Mouse (Mus musculus) WW6 (cell line): Measurements from ENCODE around the gene Mbnl2.

Experiments
- DNase-seq: peaks from one replicate; pipeline ENCODE4 v3.0.0-alpha.2; 2013; ENCODE audit warnings: low read depth, low spot score

Gene Mbnl2

DNA sequence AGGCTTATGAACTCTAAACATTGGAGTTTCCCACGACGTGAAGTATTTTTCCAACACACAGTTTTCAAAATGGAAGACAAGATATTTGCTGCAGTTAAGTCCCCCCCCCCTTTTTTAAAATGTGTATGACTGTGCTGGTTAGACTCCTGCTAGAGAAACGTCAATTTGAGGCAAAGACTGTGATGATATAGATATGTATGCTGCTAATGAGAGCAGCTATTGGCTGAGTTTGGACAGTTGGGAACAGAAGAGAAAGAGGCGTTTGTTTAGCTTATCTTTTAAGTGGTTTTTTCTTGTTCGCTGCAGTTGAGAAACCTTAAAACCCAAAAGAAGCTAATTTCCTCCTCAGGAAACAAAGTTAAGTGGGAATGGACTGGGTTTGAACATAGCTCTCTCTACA is 106.7 kb downstream of the Mbnl2 start:
- DNase-seq, result no peak

DNA sequence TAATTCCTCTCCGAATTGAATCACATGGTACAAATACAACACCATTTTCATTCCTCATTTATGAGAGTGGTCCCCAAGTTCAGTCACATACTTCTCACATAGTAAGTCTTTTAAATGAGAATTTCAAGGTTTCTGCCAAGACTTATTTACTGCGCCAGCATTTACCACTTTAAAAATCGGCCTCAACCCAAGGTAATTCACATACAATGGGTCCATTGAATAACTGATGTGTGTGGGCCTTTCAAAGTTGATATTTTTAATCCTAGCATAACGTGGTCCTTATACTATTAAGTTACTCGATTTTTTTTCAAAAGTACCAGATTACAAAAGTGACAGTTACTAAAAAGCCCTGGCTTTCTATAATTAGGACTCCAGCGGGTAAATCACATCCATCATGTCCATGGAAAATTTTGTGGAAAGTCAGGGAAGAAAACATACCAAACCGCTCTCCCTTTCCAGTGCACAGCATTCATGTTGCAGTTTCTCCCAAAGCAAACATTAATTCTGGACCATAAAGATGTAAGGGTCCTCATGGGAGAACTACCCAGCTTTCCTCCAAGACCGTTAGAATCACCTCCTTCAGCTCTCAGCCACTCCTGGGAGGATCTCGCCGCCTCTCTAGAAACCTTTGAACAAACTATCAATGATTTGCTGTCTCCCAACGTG is 107.8 kb downstream of the Mbnl2 start:
- no peak for DNase-seq

DNA sequence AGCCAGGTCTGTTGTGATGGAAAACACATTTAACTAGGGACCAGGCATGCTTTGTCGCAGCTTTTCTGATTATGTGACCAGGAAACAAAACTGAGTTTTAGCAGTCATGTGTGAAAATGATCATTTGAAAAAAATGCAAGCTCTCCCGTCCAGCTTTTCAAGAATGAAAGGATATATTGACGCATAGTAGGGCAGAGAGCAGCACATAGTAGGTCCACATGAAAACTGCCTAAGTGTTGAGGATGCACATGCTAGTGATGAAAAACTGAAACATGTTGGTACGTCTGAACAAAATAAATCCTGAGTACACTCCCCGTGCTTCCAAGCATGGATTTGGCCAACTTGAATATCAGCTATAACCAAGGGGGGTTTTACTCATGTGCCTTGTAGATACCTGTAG is 109.1 kb downstream of the Mbnl2 start:
- no peak for DNase-seq

DNA sequence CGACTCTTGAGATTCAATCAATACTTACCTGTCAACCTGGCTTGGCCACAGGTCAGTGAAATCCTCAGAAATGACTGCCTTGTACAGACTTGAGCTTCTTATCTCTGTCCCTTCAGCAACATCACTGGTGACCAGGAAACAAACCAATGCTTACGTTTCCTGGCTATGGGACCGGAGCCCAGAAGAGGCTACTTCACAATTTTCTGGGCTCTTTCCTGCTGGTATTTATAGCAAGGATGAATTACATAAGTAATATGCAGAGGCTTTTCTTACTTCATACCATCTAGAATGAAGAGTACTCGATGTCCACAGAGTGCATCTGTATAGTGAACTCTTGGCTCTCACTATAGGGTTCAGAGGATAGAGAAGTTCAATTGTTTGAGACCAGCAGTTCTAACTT is 111.8 kb downstream of the Mbnl2 start:
- DNase-seq, result no peak

DNA sequence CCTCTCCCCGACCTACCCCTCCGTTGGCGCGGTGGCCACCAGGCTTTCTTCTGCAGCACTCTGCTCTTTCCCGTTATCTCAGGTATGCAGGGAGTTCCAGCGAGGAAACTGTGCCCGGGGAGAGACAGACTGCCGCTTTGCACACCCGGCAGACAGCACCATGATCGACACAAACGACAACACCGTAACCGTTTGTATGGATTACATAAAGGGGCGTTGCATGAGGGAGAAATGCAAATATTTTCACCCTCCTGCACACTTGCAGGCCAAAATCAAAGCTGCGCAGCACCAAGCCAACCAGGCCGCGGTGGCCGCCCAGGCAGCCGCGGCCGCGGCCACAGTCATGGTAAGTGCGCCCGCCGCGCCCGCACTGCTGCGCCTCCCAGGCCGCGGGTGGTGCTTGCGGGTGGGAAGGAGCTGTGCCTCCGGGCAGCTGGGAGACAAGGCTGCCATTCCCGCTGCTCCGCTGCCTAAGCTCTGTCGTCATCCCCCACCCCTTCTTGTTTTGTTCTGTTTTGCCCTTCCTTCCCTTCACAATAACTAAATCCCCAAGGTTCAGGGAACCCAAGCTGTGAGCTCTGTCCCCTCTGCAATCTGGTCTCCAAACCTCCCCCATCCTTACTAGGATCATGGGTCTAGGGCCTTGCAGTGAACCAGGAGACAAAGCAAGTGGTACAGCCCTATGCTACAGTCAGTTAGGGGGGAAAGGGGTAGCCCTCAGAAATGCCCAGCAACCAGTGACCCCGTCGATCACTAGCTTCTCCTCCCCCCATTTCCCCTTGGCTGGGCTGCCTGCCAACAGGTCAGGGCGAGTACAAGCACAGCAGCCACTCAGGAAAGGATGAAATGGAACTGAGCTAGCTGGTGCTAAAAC is 113.6 kb downstream of the Mbnl2 start:
- no peak for DNase-seq

DNA sequence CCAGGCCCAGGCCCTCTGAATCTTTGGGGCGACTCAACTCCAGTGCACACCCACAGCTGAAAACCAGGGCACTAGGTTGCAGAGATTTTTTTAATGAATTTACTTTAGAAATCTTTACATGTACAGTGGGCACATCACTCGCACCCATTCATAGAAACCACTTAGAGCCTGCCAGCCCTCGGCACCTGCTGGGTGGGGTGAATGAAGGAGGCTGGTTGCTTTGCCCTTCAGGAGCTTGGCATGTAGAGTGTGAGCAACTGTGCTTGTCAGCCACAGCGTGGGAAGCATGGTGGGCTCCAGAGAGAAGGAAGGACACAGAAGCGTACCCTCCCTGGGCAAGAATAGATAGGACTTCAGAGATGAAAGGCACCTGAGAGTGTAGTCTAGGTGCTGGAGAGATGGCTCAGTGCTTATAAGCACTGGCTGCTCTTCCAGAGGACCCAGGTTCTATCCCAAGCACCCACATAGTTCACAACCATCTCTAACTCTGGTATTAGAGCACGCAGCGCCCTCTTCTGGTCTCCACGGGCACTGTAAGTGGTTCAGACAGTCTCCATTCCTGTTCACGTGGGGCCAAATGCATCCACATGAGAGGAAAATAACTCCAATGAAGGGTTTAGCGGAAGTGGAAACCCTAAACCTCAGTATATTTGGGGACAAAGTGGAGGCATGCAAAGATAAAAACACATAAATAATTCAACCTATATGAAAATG is 114.9 kb downstream of the Mbnl2 start:
- no peak for DNase-seq

DNA sequence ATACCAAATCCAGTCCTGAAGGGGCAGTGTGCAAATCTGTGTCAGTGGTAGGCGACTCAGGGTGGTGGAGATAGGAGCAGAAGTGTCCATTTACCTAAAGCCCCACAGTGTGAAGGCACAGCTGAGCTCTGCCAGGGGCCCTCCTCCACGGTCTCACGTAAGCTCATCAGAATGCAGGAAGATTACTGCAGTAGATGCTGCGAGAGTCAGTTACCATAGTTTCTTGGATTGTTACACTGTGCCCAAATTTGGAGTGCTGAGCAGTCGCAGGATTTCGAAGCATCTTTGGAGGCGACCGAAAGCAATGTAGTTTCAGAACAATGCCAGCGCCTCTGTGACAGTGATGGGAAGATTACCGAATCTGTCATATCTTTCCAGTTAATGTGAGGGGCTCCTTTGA is 116.2 kb downstream of the Mbnl2 start:
- no peak for DNase-seq

DNA sequence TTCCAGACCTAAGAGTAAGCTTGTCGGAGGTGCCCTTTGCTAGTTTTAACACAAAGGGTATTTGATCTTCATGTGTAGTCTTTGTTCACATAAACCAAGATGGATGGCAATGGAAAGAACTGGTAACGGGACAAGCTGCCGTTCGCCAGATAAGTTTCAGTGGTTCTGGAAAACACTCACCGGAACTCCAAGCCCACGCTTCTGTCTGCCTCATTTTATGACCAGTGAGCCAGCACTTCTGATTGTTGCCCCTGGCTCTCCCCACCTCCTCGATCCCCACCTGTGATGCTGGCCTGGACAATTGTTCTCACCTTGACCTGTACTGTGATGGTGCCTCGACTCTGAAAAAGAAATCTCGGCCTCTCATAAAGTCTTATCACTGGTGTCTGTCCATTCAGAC is 117.0 kb downstream of the Mbnl2 start:
- no peak for DNase-seq

DNA sequence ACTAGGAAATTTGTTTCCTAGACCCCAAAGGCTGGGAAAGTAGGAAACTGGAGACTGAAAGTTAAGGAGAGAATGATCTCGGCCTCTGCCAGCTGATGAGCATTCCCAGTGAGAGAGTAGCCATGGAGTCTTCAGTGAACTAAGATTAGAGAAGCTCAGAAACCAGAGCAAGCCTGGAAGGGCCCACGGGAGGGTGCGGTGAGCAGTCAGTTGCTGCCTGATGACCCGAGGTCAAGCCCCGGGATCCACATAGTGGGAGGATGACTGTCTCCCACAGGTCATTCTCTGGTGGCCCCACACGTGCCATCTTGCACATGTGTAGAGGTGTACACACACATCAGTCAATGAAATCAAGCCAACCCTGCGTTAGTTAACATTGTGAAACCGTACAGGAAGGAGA is 118.0 kb downstream of the Mbnl2 start:
- no peak for DNase-seq

DNA sequence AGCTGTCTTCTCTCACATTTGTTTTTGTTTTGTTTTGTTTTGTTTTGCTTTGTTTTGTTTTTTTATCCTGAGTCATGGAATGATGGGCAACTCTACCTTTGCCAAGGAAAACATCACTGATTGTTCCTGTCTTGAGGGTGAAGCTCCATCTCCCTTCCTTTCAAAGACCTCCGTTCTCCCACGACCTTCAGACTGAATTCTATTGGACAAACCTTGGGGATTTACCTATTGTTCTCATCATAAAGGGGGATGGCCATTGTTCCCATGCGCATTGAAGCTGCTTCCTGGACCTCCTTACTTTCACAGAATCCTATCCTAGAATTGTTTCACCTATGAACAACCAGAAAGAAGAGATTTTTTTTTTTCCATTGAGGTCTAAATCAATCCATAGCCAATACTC is 118.7 kb downstream of the Mbnl2 start:
- DNase-seq, result no peak

DNA sequence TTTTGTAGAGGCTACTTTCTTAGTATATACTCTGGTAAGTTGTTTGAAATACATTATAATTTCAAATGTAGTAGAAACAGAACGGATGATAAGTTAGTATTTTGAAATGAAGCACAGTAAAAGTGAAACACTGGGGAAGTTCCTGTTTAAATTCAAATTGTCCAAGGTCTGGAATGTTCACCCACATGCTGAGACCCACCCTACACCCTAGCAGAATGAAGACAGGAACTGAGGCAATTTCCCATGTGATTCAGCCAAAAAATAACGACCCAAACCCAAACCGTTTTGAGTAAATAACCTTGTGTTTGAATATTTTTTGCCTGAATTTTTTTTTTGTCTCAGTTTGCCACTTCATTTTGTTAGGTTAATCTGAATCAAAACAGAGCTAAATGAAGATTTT is 119.4 kb downstream of the Mbnl2 start:
- DNase-seq, result no peak

DNA sequence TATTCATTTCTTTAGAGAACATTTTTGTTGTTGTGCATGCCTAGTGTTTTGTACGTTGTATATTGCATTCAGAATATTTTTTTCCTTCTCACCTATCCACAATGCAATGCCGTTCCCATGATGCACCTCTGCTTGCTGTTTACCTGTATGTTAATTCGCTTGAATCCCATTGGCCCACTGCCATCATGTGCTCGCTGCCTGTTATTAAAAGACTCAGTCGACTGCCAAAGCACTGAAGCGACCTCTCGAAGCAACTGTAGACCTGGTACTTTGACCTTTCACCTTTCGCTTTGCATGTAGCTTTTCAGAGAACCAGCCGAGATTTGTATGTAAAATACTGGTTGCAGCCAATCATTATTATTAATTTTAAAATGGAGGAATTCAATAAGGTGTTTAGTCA is 120.0 kb downstream of the Mbnl2 start:
- no peak for DNase-seq

DNA sequence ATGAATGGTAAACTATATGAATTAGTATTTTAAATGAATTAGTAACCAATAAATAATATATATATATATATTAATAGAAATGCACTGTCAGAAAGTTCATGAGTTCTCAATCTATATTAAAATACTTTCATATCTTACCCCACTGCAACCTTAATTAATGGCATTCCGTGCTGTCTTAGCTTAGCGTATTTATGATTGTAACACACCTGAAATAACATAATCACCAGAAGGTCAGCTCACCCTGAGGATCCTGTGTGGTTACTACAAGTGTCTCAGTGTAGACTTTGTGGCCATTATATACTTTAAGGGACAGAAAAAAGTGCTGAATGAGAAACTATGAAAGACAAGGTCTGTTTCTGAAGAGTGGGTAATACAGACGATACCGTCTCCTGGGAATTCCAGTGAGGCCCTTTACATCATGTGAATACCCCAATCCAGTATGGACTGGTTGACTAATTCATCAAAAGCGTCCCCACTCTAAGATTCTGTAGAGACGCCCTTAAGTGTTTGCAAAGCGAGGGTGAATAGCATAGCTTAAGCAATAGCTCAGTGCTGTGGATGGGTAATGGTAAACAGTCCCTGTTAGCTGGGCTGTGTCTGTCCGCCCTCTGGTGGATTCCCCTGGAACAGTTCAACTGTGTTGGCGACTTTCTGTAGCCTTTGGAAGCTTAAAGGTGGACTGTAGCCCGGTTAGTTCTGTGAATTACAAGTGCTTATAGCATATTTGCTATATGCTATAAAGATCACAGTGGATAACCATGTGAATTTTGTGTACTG is 122.6 kb downstream of the Mbnl2 start:
- DNase-seq, result no peak

DNA sequence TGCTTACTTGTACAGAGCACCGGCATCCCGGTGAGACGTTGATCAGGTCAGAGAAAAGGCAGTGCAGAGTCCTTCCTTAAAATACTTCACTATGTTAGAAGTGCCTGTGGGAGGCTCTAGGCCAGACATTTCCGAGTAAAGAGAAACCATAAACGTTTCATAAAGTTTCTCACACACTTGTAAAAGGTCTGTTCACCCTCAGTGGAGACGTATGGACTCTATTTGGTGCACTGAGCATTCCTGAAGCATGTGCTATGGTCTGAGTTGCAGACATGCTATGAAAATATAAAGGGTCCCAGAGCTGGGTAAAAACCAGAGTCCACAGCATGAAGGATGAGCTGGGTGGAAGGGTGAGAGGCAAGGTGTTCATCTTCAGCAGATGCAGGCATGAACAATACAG is 124.1 kb downstream of the Mbnl2 start:
- no peak for DNase-seq

DNA sequence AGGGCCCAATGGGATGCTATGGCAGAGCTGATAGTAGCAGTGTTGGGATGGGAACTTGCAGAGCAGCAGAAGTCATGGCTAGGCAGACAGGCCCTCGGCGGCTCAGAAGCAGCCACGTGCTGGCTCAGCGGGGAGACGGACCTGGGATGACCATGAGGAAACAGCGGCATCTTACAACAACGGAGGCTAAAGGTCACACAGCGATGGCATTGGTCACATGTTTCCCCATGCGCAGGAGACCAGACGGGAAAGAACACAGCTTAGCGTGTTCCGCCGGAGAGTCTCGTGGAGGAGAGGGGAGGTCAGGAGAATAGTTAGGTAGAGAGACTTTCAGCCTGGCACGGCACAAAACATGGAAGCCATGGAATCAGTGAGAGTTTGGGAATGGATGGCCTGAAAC is 125.7 kb downstream of the Mbnl2 start:
- no peak for DNase-seq

DNA sequence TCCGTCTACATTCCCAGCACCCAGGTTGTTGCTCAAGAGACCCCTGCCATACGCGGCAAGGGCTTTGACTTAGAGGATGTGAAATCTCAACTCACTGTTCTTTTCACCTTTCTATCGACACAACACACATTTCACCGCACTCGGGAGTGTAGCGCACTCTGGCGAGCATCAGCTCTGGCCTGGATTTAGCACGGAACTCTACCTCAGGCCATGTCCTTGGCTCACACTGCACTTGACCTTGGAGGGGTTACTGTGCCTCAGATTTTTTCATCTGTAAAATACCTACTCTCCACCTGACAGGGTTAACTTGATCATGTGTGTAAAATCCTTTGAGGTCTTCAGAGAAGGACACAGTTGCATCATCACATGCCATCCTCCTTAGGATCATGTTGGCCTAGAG is 127.2 kb downstream of the Mbnl2 start:
- DNase-seq, result no peak

DNA sequence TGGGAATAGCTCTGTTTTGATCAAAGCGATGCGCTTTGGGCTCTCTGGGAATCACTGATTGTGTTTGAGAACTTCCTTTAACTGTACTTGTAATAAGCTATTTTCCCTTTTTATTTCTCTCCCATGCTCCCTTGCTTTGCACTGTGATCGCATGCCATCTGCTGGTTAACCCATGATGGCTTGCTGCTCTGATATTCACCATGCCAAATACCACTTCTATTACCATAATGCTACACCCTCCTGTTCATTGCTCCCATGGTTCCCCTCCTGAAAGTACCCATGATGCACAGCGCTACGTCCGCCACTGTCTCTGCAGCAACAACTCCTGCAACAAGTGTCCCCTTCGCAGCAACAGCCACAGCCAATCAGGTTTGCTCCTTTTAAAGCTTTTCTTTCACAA is 128.9 kb downstream of the Mbnl2 start:
- DNase-seq, result no peak

DNA sequence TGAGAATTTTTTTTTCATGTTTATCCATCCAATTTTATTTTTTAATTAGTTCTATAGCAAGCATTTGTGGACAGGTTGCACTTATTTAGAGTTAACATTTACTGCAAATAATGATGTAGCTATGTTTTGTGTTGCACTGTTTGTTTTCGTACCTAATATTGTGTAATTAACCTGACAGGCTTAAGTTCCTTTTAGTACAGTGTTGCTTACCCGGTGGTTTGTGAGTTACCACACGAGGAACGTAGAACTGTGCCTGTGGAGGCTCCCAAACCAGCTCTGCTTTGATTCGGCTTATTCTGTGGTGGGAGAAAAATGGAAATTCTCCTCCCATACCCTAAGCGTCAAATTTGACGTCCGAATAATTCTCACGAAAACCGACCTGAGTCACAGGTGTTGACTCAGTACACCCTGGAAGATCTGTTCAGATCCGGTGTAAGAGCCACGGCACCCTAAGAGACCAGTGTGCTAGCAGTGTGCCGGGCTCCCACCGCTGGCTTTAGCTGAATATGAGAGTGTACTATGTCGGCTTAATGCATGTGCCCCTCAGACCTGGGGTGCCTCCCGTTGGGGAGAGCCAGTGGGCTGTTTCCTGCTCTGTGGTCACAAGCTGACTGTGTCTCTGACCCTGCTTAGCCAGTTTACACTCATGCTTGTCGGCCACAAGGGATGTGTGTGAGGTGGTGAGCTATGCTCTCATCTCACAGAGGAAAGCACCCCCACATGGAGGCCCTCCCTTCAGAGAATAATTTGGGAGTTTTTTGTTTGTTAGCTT is 129.5 kb downstream of the Mbnl2 start:
- DNase-seq, result no peak

DNA sequence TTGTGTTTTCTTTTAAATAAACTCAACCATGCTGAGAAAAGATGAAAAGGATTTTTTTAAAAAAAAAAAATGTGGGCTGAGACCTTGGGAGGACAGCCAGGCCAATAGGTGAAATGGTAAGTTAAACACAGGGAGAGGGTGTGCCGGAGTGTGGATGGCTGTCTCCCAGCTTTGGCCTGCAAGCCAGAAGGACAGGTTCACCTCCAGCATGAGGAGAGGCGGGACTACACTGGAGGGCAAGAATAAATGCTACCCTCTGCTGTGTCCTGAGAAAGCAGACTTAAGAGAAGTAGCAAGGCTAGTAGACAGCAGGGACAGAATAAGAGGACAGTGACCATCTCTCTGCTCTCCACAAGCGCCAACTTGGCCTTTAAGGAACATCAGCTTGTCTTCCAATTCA is 130.1 kb downstream of the Mbnl2 start:
- no peak for DNase-seq

DNA sequence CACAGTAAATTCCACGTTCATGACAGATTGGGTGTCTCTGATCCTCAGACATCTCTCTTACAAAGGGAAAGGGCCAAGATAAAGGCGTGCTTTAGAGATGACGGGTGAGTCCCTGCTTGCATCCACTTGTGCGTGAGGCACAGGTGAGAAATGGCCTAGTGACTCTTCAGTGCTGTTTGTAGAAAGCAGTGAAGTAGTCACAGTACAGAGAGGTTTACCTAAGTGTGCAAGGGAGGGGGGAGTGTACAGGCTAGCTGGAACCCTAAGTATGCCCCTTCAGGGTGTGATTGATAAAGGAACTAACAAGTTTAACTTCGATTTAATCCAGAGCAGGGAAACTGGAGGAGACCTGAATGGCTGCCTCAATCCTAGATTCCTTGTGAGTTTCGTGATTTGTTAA is 130.8 kb downstream of the Mbnl2 start:
- no peak for DNase-seq

DNA sequence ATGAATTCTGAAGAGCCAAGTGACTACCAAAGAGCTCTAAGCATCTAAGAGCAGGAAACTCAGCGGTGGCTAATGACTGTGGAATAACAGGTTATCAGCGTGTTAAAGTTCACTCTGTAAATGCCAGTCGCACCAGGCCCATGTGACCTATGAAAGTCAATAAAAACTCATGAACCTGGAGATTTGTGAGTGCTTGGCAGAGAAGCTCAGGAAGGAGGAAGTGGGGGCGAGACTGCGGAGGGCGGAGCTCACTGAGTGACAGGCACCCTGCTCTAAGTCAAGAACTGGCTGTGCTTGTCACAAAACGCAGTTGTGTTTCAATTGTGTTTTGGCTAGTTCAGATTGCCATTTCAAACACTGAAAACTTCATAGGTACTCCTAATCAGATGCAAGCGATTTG is 131.4 kb downstream of the Mbnl2 start:
- no peak for DNase-seq
